Mouse (Mus musculus): ENCODE measurements at regions not wholly inside any gene's neighbourhood (a gene's known extent, or its start where the extent isn't known, plus 50 kb on each side); places are given as distances from the start of the nearest gene placed in this dataset.

- no peak overlapping the region for H3K9ac ChIP-seq
- no peaks in the 10 kb centered on the region for H3K27me3 ChIP-seq (replicated peaks)
- H3K4me1 ChIP-seq = no peaks in the 10 kb centered on the region
- H3K36me3 ChIP-seq (replicated peaks) = no peaks in the 10 kb centered on the region
- H3K27ac ChIP-seq = no peak overlapping the region
- H3K4me2 ChIP-seq = no peak overlapping the region
- WGBS = 89% methylated on average over 8 of the region's 8 CpGs
- H3K4me3 ChIP-seq = no peak overlapping the region
- no peak for ATAC-seq (replicated peaks)
- no peaks in the 10 kb centered on the region for H3K9me3 ChIP-seq
Observed at GRCm38 (mm10) chr1:186572651-186573050, 133.1 kb downstream of the Tgfb2 start.

- ATAC-seq (replicated peaks) = no peak
- Histone ChIP-seq H3K27me3 (replicated peaks) (no peaks in the 10 kb centered on the region), H3K4me3 (no peak overlapping the region), H3K4me2 (no peak overlapping the region), H3K4me1 (no peaks in the 10 kb centered on the region), H3K9me3 (no peaks in the 10 kb centered on the region), H3K36me3 (replicated peaks) (no peaks in the 10 kb centered on the region), H3K27ac (no peak overlapping the region), H3K9ac (no peak overlapping the region)
- WGBS = 68% methylated on average over 4 of the region's 4 CpGs
Observed at GRCm38 (mm10) chr1:186572092-186572491, 133.7 kb downstream of the Tgfb2 start.

DNA sequence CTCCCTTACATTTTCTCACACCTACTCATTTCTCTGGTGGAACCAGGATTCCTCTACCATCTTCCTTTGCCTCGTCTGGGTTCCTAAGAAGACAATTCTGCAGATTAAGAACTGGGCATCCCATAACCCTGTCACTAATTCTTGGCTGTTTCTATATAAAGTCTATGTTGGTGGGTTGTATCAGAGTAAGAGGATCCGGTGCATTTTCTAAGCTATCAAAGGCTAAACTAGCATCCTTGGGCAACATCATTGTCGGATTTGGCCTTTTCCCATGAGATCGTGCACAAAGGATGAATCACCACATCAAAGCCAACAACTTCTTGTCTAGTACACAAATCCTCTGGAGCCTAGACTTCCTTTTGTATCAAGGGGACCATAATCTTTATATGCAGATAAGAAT, 137.3 kb downstream of the Tgfb2 start:
- no peaks in the 10 kb centered on the region for H3K36me3 ChIP-seq (replicated peaks)
- 65% methylated on average over 4 of the region's 4 CpGs for WGBS
- ATAC-seq (replicated peaks) = no peak
- H3K9ac ChIP-seq = no peak overlapping the region
- H3K4me3 ChIP-seq = no peak overlapping the region
- H3K9me3 ChIP-seq = no peaks in the 10 kb centered on the region
- no peaks in the 10 kb centered on the region for H3K4me1 ChIP-seq
- H3K27me3 ChIP-seq (replicated peaks) = 0 out of 2 replicates have a peak, but pooled peaks cover 2% of the 10 kb centered on the region
- H3K27ac ChIP-seq = no peak overlapping the region
- no peak overlapping the region for H3K4me2 ChIP-seq

DNA sequence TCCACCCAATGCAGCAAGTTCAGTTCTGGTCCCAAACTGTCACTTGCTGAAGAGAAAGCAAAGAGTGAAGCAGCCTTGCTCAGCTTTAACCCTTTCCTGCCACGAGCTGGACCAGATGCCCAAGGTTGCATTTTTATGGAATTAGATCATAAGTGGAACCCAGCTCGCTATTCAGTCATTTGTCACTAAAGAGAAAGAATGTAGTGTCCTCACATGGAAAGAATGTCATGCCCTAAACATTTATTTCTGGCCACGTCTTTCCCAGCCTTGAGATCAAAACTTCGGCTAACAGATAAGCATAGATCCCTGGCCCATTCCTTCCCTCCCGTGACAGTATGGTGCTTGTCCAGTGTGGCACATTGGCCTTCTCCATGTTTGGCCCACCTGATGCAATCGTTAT, 137.7 kb downstream of the Tgfb2 start:
- Histone ChIP-seq H3K9ac (no peak overlapping the region), H3K4me2 (no peak overlapping the region), H3K4me3 (no peak overlapping the region), H3K9me3 (no peaks in the 10 kb centered on the region), H3K4me1 (no peaks in the 10 kb centered on the region), H3K36me3 (replicated peaks) (no peaks in the 10 kb centered on the region), H3K27me3 (replicated peaks) (0 out of 2 replicates have a peak, but pooled peaks cover 2% of the 10 kb centered on the region), H3K27ac (no peak overlapping the region)
- ATAC-seq (replicated peaks) = no peak
- WGBS = 69% methylated on average over 6 of the region's 6 CpGs

GRCm38 (mm10) chr1:186567136-186567826, 138.5 kb downstream of the Tgfb2 start:
- Histone ChIP-seq H3K4me1 (no peaks in the 10 kb centered on the region), H3K36me3 (replicated peaks) (no peaks in the 10 kb centered on the region), H3K27me3 (replicated peaks) (0 out of 2 replicates have a peak, but pooled peaks cover 2% of the 10 kb centered on the region), H3K27ac (no peak overlapping the region), H3K4me3 (no peak overlapping the region), H3K9me3 (no peaks in the 10 kb centered on the region), H3K4me2 (peak overlapping the region; percentile 24; the same call in 1 of the 2 replicates), H3K9ac (no peak overlapping the region)
- no peak for ATAC-seq (replicated peaks)
- 13% methylated on average over 15 of the region's 15 CpGs for WGBS

- no peak for ATAC-seq (replicated peaks)
- Histone ChIP-seq H3K4me3 (no peak overlapping the region), H3K4me2 (no peak overlapping the region), H3K27ac (no peak overlapping the region), H3K36me3 (replicated peaks) (no peaks in the 10 kb centered on the region), H3K9ac (no peak overlapping the region), H3K4me1 (no peaks in the 10 kb centered on the region), H3K27me3 (replicated peaks) (0 out of 2 replicates have a peak, but pooled peaks cover 2% of the 10 kb centered on the region), H3K9me3 (no peaks in the 10 kb centered on the region)
- 32% methylated on average over 3 of the region's 3 CpGs for WGBS
Observed at GRCm38 (mm10) chr1:186562027-186562426, 143.8 kb downstream of the Tgfb2 start.

GRCm38 (mm10) chr1:186555441-186555975, 150.3 kb downstream of the Tgfb2 start:
- no peak overlapping the region for H3K4me2 ChIP-seq
- H3K36me3 ChIP-seq (replicated peaks) = no peaks in the 10 kb centered on the region
- no peaks in the 10 kb centered on the region for H3K9me3 ChIP-seq
- no peak for ATAC-seq (replicated peaks)
- H3K4me3 ChIP-seq = no peak overlapping the region
- H3K9ac ChIP-seq = no peak overlapping the region
- 43% methylated on average over 6 of the region's 6 CpGs for WGBS
- no peaks in the 10 kb centered on the region for H3K4me1 ChIP-seq
- H3K27me3 ChIP-seq (replicated peaks) = no peaks in the 10 kb centered on the region
- H3K27ac ChIP-seq = no peak overlapping the region

DNA sequence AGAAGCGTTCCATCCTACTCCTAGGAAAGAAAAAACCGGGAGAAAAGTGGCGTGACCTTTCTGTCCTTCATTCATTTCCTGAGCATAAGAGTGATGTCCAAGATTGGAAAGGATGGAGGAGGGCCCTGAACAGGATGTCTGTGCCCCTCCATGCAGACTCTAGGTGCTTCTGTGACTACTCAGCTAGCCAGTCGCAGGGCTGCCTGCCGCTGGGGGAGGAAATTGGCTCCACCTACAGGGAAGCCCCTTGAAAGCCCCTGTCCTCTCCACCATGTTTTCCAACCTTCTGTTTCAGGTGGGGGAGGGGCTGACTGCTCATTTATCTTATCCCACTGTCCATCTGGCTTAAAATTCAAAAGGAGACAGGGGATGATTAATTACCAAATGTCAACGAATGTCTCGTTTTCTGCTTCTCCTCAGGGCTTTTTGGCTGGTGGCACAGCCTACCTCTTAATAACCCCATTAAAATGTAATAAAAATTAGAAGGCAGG, 151.2 kb downstream of the Tgfb2 start:
- Histone ChIP-seq H3K4me1 (no peaks in the 10 kb centered on the region), H3K4me3 (no peak overlapping the region), H3K27ac (no peak overlapping the region), H3K27me3 (replicated peaks) (no peaks in the 10 kb centered on the region), H3K4me2 (no peak overlapping the region), H3K9me3 (no peaks in the 10 kb centered on the region), H3K36me3 (replicated peaks) (no peaks in the 10 kb centered on the region), H3K9ac (no peak overlapping the region)
- no peak for ATAC-seq (replicated peaks)
- 78% methylated on average over 7 of the region's 7 CpGs for WGBS

- H3K36me3 ChIP-seq (replicated peaks) = no peaks in the 10 kb centered on the region
- no peaks in the 10 kb centered on the region for H3K27me3 ChIP-seq (replicated peaks)
- H3K4me2 ChIP-seq = no peak overlapping the region
- WGBS = 92% methylated on average over 7 of the region's 7 CpGs
- no peak for ATAC-seq (replicated peaks)
- no peak overlapping the region for H3K27ac ChIP-seq
- no peaks in the 10 kb centered on the region for H3K4me1 ChIP-seq
- no peak overlapping the region for H3K9ac ChIP-seq
- no peak overlapping the region for H3K4me3 ChIP-seq
- H3K9me3 ChIP-seq = no peaks in the 10 kb centered on the region
Observed at GRCm38 (mm10) chr1:186552689-186553088, 153.1 kb downstream of the Tgfb2 start.

GRCm38 (mm10) chr1:186550265-186550885, 155.4 kb downstream of the Tgfb2 start:
- no peaks in the 10 kb centered on the region for H3K27me3 ChIP-seq (replicated peaks)
- no peaks in the 10 kb centered on the region for H3K4me1 ChIP-seq
- H3K9ac ChIP-seq = no peak overlapping the region
- no peak for ATAC-seq (replicated peaks)
- no peak overlapping the region for H3K4me3 ChIP-seq
- H3K4me2 ChIP-seq = no peak overlapping the region
- 83% methylated on average over 7 of the region's 7 CpGs for WGBS
- no peaks in the 10 kb centered on the region for H3K9me3 ChIP-seq
- H3K36me3 ChIP-seq (replicated peaks) = no peaks in the 10 kb centered on the region
- no peak overlapping the region for H3K27ac ChIP-seq

GRCm38 (mm10) chr1:186549207-186549606, 156.6 kb downstream of the Tgfb2 start:
- no peaks in the 10 kb centered on the region for H3K4me1 ChIP-seq
- H3K27me3 ChIP-seq (replicated peaks) = no peaks in the 10 kb centered on the region
- no peak overlapping the region for H3K9ac ChIP-seq
- H3K4me2 ChIP-seq = no peak overlapping the region
- WGBS = 94% methylated on average over 12 of the region's 12 CpGs
- H3K36me3 ChIP-seq (replicated peaks) = no peaks in the 10 kb centered on the region
- H3K4me3 ChIP-seq = no peak overlapping the region
- ATAC-seq (replicated peaks) = no peak
- H3K27ac ChIP-seq = no peak overlapping the region
- no peaks in the 10 kb centered on the region for H3K9me3 ChIP-seq

DNA sequence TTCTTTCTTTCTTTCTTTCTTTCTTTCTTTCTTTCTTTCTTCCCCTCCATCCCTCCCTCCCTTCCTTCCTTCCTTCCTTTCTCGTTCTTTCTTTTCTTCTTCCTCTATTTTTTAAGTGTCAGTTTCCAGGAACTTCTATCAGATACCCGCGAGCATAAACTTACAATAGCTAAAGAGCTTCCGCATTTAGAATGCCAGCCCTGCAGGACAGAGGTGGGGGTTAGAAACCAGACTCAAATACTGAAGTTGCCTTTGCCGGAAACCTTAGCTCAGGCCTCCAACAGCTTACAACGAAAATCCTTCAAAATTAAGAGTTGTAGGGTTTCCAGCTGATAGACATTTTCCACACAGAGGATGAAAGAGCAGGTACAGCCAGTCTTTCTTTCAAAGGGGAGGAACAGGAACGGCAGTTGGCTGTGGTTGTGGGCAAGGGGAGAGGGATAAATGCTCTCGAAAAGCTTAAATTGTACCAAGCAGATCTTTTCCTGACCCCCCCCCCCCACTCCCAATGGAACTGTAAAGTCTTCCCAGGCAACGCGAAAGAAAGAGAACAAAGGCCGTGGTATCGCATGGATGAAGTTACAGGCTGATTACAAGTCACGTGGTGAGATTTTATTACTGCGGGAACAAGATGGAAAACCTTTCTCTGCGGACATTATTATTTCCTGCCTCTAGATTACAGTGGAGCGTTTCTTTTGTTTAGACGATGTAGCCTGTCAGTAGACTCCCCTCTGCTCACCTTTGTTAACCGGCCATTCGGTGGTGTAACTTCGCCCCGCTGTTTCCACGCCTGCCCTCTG, 159.2 kb downstream of the Tgfb2 start:
- H3K27me3 ChIP-seq (replicated peaks) = no peaks in the 10 kb centered on the region
- H3K4me3 ChIP-seq = no peak overlapping the region
- no peaks in the 10 kb centered on the region for H3K9me3 ChIP-seq
- no peak overlapping the region for H3K9ac ChIP-seq
- WGBS = 53% methylated on average over 22 of the region's 22 CpGs
- H3K27ac ChIP-seq = no peak overlapping the region
- H3K4me2 ChIP-seq = peak overlapping the region; percentile 24
- H3K36me3 ChIP-seq (replicated peaks) = no peaks in the 10 kb centered on the region
- no peaks in the 10 kb centered on the region for H3K4me1 ChIP-seq
- no peak for ATAC-seq (replicated peaks)
